11 mouse cellular contexts compared by ENCODE assay signal in genomic region chr2:134929452-134929851, GRCm38 (mm10).
DNase-seq lines count a peak whose midpoint lies in the region; ATAC-seq and TF ChIP-seq lines count a peak whose summit lies in the region.
"Had no signal": no experiment of that assay in that cellular context is flagged by ENCODE, and none has a peak within 500 bp of the region (broad histone marks: within the 10 kb centered on the region; RNA-seq: fewer than 3 reads in every experiment).

No protein-coding gene starts in this region.

- H3K27ac ChIP-seq in hindbrain, embryonic 11.5 days (ENCODE audit: low read depth, low read length), result no peak overlapping the region
- H3K27ac ChIP-seq in midbrain, embryonic 11.5 days (ENCODE audit: low read depth, low read length), result no peak overlapping the region
- no peak overlapping the region for H3K27ac ChIP-seq in intestine, embryonic 16.5 days (ENCODE audit: low read length)
- H3K27ac ChIP-seq: embryonic facial prominence, embryonic 12.5 days; heart, embryonic 13.5 days had no signal

- H3K9me3 ChIP-seq in hindbrain, embryonic 11.5 days (ENCODE audit: control insufficient read depth, low read length), result no peaks in the 10 kb centered on the region
- no peaks in the 10 kb centered on the region for H3K9me3 ChIP-seq in midbrain, embryonic 11.5 days (ENCODE audit: control insufficient read depth, low read length)
- no peaks in the 10 kb centered on the region for H3K9me3 ChIP-seq in intestine, embryonic 16.5 days (ENCODE audit: control insufficient read depth, low read length)
- H3K9me3 ChIP-seq: embryonic facial prominence, embryonic 12.5 days; heart, embryonic 13.5 days had no signal

- no peak overlapping the region for H3K4me2 ChIP-seq in hindbrain, embryonic 11.5 days (replicated peaks; ENCODE audit: low read depth, low read length)
- no peak overlapping the region; the same call in 1 of the 2 replicates for H3K4me2 ChIP-seq in midbrain, embryonic 11.5 days
- H3K4me2 ChIP-seq in intestine, embryonic 16.5 days (ENCODE audit: low read depth, low read length), result no peak overlapping the region
- H3K4me2 ChIP-seq: embryonic facial prominence, embryonic 12.5 days; heart, embryonic 13.5 days had no signal

- H3K9ac ChIP-seq in hindbrain, embryonic 11.5 days (ENCODE audit: low read depth, low read length), result no peak overlapping the region
- no peak overlapping the region for H3K9ac ChIP-seq in midbrain, embryonic 11.5 days (ENCODE audit: low read length)
- H3K9ac ChIP-seq in intestine, embryonic 16.5 days (ENCODE audit: low read depth, low read length), result no peak overlapping the region
- H3K9ac ChIP-seq: embryonic facial prominence, embryonic 12.5 days; heart, embryonic 13.5 days had no signal

- no peak overlapping the region for H3K4me3 ChIP-seq in hindbrain, embryonic 11.5 days (ENCODE audit: low read depth, low read length)
- H3K4me3 ChIP-seq in midbrain, embryonic 11.5 days (ENCODE audit: low read depth, low read length), result no peak overlapping the region
- no peak overlapping the region for H3K4me3 ChIP-seq in lung, adult 2 months (replicated peaks; ENCODE audit: extremely low read depth, low read depth, low read length)
- no peak overlapping the region for H3K4me3 ChIP-seq in intestine, embryonic 16.5 days (ENCODE audit: low read length)
- H3K4me3 ChIP-seq: embryonic facial prominence, embryonic 12.5 days; heart, embryonic 13.5 days had no signal

- no peak for TF ChIP-seq POLR2A in lung, adult 2 months (IDR thresholded peaks at IDR 0.05; ENCODE audit: borderline replicate concordance, extremely low read depth, low read depth, low read length)

- no peaks in the 10 kb centered on the region for H3K36me3 ChIP-seq in hindbrain, embryonic 11.5 days (ENCODE audit: control insufficient read depth, insufficient read depth, low read length)
- no peaks in the 10 kb centered on the region for H3K36me3 ChIP-seq in midbrain, embryonic 11.5 days (ENCODE audit: control insufficient read depth, insufficient read depth, low read length)
- H3K36me3 ChIP-seq in intestine, embryonic 16.5 days (ENCODE audit: control insufficient read depth, insufficient read depth, low read length), result no peaks in the 10 kb centered on the region
- H3K36me3 ChIP-seq: embryonic facial prominence, embryonic 12.5 days; heart, embryonic 13.5 days had no signal

- H3K27me3 ChIP-seq in hindbrain, embryonic 11.5 days (ENCODE audit: control insufficient read depth, insufficient read depth, low read length), result no peaks in the 10 kb centered on the region
- H3K27me3 ChIP-seq in midbrain, embryonic 11.5 days (ENCODE audit: control insufficient read depth, insufficient read depth, low read length), result peaks cover 5% of the 10 kb centered on the region; the same call in 1 of the 2 replicates
- no peaks in the 10 kb centered on the region for H3K27me3 ChIP-seq in intestine, embryonic 16.5 days (replicated peaks; ENCODE audit: control insufficient read depth, insufficient read depth, low read length)
- H3K27me3 ChIP-seq: embryonic facial prominence, embryonic 12.5 days; heart, embryonic 13.5 days had no signal

- peak; percentile 56 to 58 for DNase-seq in right cerebral cortex, adult 2 months (ENCODE audit: low spot score in 2 of 2)
- DNase-seq in right cerebral cortex, postnatal 14 days, result no peak
- DNase-seq in hindbrain, embryonic 11.5 days (ENCODE audit: low spot score), result peak; percentile 47
- DNase-seq in midbrain, embryonic 11.5 days (ENCODE audit: low spot score, missing footprints), result peak; percentile 88
- no peak for DNase-seq in lung, adult 2 months
- DNase-seq in heart, postnatal 36 days, result no peak
- DNase-seq: lung, adult 18-20 months had no signal

- no peak for TF ChIP-seq CTCF in lung, adult 2 months (IDR thresholded peaks at IDR 0.05; ENCODE audit: insufficient read depth, low read length)

- H3K4me1 ChIP-seq in hindbrain, embryonic 11.5 days (replicated peaks; ENCODE audit: control insufficient read depth, insufficient read depth, low read length), result peaks cover 3% of the 10 kb centered on the region; the same call in 1 of the 2 replicates
- H3K4me1 ChIP-seq in midbrain, embryonic 11.5 days (ENCODE audit: control insufficient read depth, insufficient read depth, low read length), result peaks cover 11% of the 10 kb centered on the region
- H3K4me1 ChIP-seq in lung, adult 2 months (ENCODE audit: control insufficient read depth, insufficient read depth, low read length), result no peaks in the 10 kb centered on the region
- peaks cover 5% of the 10 kb centered on the region; the same call in 1 of the 2 replicates for H3K4me1 ChIP-seq in intestine, embryonic 16.5 days (ENCODE audit: control insufficient read depth, insufficient read depth, low read length)
- H3K4me1 ChIP-seq: heart, embryonic 13.5 days had no signal

- peak; percentile 81 for ATAC-seq in hindbrain, embryonic 11.5 days (ENCODE audit: low FRiP score)
- peak; percentile 91 for ATAC-seq in midbrain, embryonic 11.5 days (ENCODE audit: low FRiP score)
- no peak for ATAC-seq in activated CD4-positive, CD25-positive, alpha-beta regulatory T cell, adult 4 months
- no peak for ATAC-seq in intestine, embryonic 16.5 days

- intact Hi-C loops in heart, postnatal 36 days (cut with DNase I), result no loop called here

Comparison
In these comparisons a context has a peak if more than half of its experiments do, and no peak if none do; other contexts are left out.
1. DNase-seq: peak in right cerebral cortex, adult 2 months (2 of 2), hindbrain, embryonic 11.5 days (single experiment) and midbrain, embryonic 11.5 days (single experiment); none in right cerebral cortex, postnatal 14 days (single experiment), lung, adult 2 months (single experiment) and heart, postnatal 36 days (0 of 2).
2. ATAC-seq: peak in hindbrain, embryonic 11.5 days (single experiment) and midbrain, embryonic 11.5 days (single experiment); none in activated CD4-positive, CD25-positive, alpha-beta regulatory T cell, adult 4 months (single experiment) and intestine, embryonic 16.5 days (single experiment).